Mouse (Mus musculus): ENCODE data around the gene Daam1. TPM values are rescaled to one million over a fixed set of nuclear protein-coding genes. Genes with fewer than 3 reads are reported as not detected.
A peak's percentile ranks its signal among the peaks of the same experiment; 100 is the strongest.

Daam1 gene
- polyA plus RNA-seq, 1 experiment from 2014 or later, result 26.5 TPM

GRCm38 (mm10) chr12:71969439-71969838 lies 138.6 kb downstream of the Daam1 start:
- Histone ChIP-seq H3K4me3 (no peak overlapping the region), H3K36me3 (peaks cover 14% of the 10 kb centered on the region), H3K9ac (no peak overlapping the region), H3K9me3 (no peaks in the 10 kb centered on the region), H3K27ac (replicated peaks) (no peak overlapping the region), H3K4me1 (replicated peaks) (no peaks in the 10 kb centered on the region), H3K27me3 (no peaks in the 10 kb centered on the region), H3K4me2 (no peak overlapping the region)
- no peak for ATAC-seq (ENCODE audit: low FRiP score, low read depth)
- WGBS, result 87% methylated on average over 9 of the region's 9 CpGs

- 70% methylated on average over 12 of the region's 12 CpGs for WGBS
Measured at GRCm38 (mm10) chr12:71969941-71970629, 139.2 kb downstream of the Daam1 start.

GRCm38 (mm10) chr12:71970791-71971654 lies 140.1 kb downstream of the Daam1 start:
- Histone ChIP-seq H3K4me1 (replicated peaks) (peaks cover 4% of the 10 kb centered on the region), H3K9me3 (no peaks in the 10 kb centered on the region), H3K4me3 (no peak overlapping the region), H3K9ac (no peak overlapping the region), H3K27me3 (no peaks in the 10 kb centered on the region), H3K36me3 (peaks cover 26% of the 10 kb centered on the region), H3K27ac (replicated peaks) (no peak overlapping the region), H3K4me2 (no peak overlapping the region)
- WGBS, result 85% methylated on average over 9 of the region's 9 CpGs
- ATAC-seq (ENCODE audit: low FRiP score, low read depth), result no peak

More at GRCm38 (mm10) chr12:71969941-71970629, 139.2 kb downstream of the Daam1 start:
- Histone ChIP-seq H3K27ac (replicated peaks) (no peak overlapping the region), H3K9ac (no peak overlapping the region), H3K36me3 (peaks cover 21% of the 10 kb centered on the region), H3K27me3 (no peaks in the 10 kb centered on the region), H3K4me1 (replicated peaks) (no peaks in the 10 kb centered on the region), H3K4me3 (no peak overlapping the region), H3K4me2 (no peak overlapping the region), H3K9me3 (no peaks in the 10 kb centered on the region)
- no peak for ATAC-seq (ENCODE audit: low FRiP score, low read depth)

GRCm38 (mm10) chr12:71972126-71972525 lies 141.2 kb downstream of the Daam1 start:
- Histone ChIP-seq H3K4me2 (no peak overlapping the region), H3K27ac (replicated peaks) (no peak overlapping the region), H3K9me3 (no peaks in the 10 kb centered on the region), H3K36me3 (peaks cover 35% of the 10 kb centered on the region), H3K9ac (no peak overlapping the region), H3K27me3 (no peaks in the 10 kb centered on the region), H3K4me1 (replicated peaks) (peaks cover 8% of the 10 kb centered on the region), H3K4me3 (no peak overlapping the region)
- no peak for ATAC-seq (ENCODE audit: low FRiP score, low read depth)
- WGBS, result 87% methylated on average over 5 of the region's 5 CpGs

GRCm38 (mm10) chr12:71972619-71973266 lies 141.9 kb downstream of the Daam1 start:
- H3K4me1 ChIP-seq (replicated peaks), result peaks cover 8% of the 10 kb centered on the region
- no peaks in the 10 kb centered on the region for H3K27me3 ChIP-seq
- H3K4me2 ChIP-seq, result no peak overlapping the region
- H3K9me3 ChIP-seq, result no peaks in the 10 kb centered on the region
- H3K27ac ChIP-seq (replicated peaks), result no peak overlapping the region
- H3K4me3 ChIP-seq, result no peak overlapping the region
- no peak overlapping the region for H3K9ac ChIP-seq
- 87% methylated on average over 12 of the region's 12 CpGs for WGBS
- no peak for ATAC-seq (ENCODE audit: low FRiP score, low read depth)
- peaks cover 42% of the 10 kb centered on the region for H3K36me3 ChIP-seq

- peak; percentile 76; the same call in 1 of the 2 replicates for ATAC-seq (ENCODE audit: low FRiP score, low read depth)
- Histone ChIP-seq H3K4me3 (no peak overlapping the region), H3K36me3 (peaks cover 45% of the 10 kb centered on the region), H3K4me1 (replicated peaks) (peaks cover 8% of the 10 kb centered on the region), H3K27me3 (no peaks in the 10 kb centered on the region), H3K4me2 (no peak overlapping the region), H3K9ac (no peak overlapping the region), H3K9me3 (no peaks in the 10 kb centered on the region), H3K27ac (replicated peaks) (no peak overlapping the region)
- WGBS, result 47% methylated on average over 9 of the region's 9 CpGs
Measured at GRCm38 (mm10) chr12:71973577-71973976, 142.7 kb downstream of the Daam1 start.

- Histone ChIP-seq H3K4me2 (no peak overlapping the region), H3K27ac (replicated peaks) (no peak overlapping the region)
- ATAC-seq (ENCODE audit: low FRiP score, low read depth), result no peak
Measured at GRCm38 (mm10) chr12:71975626-71976025, 144.7 kb downstream of the Daam1 start.

GRCm38 (mm10) chr12:71976361-71976960 lies 145.6 kb downstream of the Daam1 start:
- no peak overlapping the region for H3K4me3 ChIP-seq
- H3K27me3 ChIP-seq, result no peaks in the 10 kb centered on the region
- no peaks in the 10 kb centered on the region for H3K9me3 ChIP-seq
- peaks cover 50% of the 10 kb centered on the region for H3K36me3 ChIP-seq
- peaks cover 8% of the 10 kb centered on the region for H3K4me1 ChIP-seq (replicated peaks)
- H3K9ac ChIP-seq, result no peak overlapping the region
- ATAC-seq (ENCODE audit: low FRiP score, low read depth), result no peak
- H3K27ac ChIP-seq (replicated peaks), result 0 out of 2 replicates have a peak overlapping the region, but pooled peaks have one; percentile 14
- 60% methylated on average over 7 of the region's 7 CpGs for WGBS
- no peak overlapping the region for H3K4me2 ChIP-seq

More at GRCm38 (mm10) chr12:71975626-71976025, 144.7 kb downstream of the Daam1 start:
- Histone ChIP-seq H3K36me3 (peaks cover 53% of the 10 kb centered on the region), H3K9me3 (no peaks in the 10 kb centered on the region), H3K4me1 (replicated peaks) (peaks cover 8% of the 10 kb centered on the region), H3K9ac (no peak overlapping the region), H3K4me3 (no peak overlapping the region), H3K27me3 (no peaks in the 10 kb centered on the region)
- WGBS, result 59% methylated on average over 1 of the region's 1 CpGs

GRCm38 (mm10) chr12:71977364-71977763 lies 146.5 kb downstream of the Daam1 start:
- Histone ChIP-seq H3K9ac (no peak overlapping the region), H3K36me3 (peaks cover 46% of the 10 kb centered on the region), H3K9me3 (no peaks in the 10 kb centered on the region), H3K4me2 (no peak overlapping the region), H3K4me3 (no peak overlapping the region), H3K27ac (replicated peaks) (no peak overlapping the region), H3K27me3 (no peaks in the 10 kb centered on the region), H3K4me1 (replicated peaks) (peaks cover 8% of the 10 kb centered on the region)
- ATAC-seq (ENCODE audit: low FRiP score, low read depth), result no peak
- WGBS, result 94% methylated on average over 7 of the region's 7 CpGs

- no peak for ATAC-seq (ENCODE audit: low FRiP score, low read depth)
- no peak overlapping the region for H3K4me2 ChIP-seq
- H3K9ac ChIP-seq, result no peak overlapping the region
- H3K4me3 ChIP-seq, result no peak overlapping the region
- no peak overlapping the region for H3K27ac ChIP-seq (replicated peaks)
- H3K9me3 ChIP-seq, result no peaks in the 10 kb centered on the region
- no peaks in the 10 kb centered on the region for H3K27me3 ChIP-seq
- H3K36me3 ChIP-seq, result peaks cover 59% of the 10 kb centered on the region
- WGBS, result 60% methylated on average over 12 of the region's 12 CpGs
- H3K4me1 ChIP-seq (replicated peaks), result peaks cover 8% of the 10 kb centered on the region
Measured at GRCm38 (mm10) chr12:71978513-71979352, 147.9 kb downstream of the Daam1 start.

- WGBS, result 77% methylated on average over 6 of the region's 6 CpGs
- Histone ChIP-seq H3K36me3 (peaks cover 51% of the 10 kb centered on the region), H3K4me1 (replicated peaks) (peaks cover 8% of the 10 kb centered on the region), H3K4me3 (no peak overlapping the region), H3K4me2 (no peak overlapping the region), H3K9me3 (no peaks in the 10 kb centered on the region), H3K9ac (no peak overlapping the region), H3K27me3 (no peaks in the 10 kb centered on the region), H3K27ac (replicated peaks) (no peak overlapping the region)
- no peak for ATAC-seq (ENCODE audit: low FRiP score, low read depth)
Measured at GRCm38 (mm10) chr12:71980166-71980565, 149.3 kb downstream of the Daam1 start.

All from hindbrain, embryonic 15.5 days (tissue).